ENCODE assay signal across 8 mouse cellular contexts in genomic region chr13:67723848-67724479, GRCm38 (mm10). TPM values are rescaled to one million over a fixed set of nuclear protein-coding genes. Genes with fewer than 3 reads are reported as not detected.
DNase-seq lines count a peak whose midpoint lies in the region; ATAC-seq lines count a peak whose summit lies in the region.

No protein-coding gene starts in this region.

- H3K4me2 ChIP-seq in forebrain, embryonic 11.5 days (ENCODE audit: low read depth, low read length, severe bottlenecking), result peak overlapping the region; percentile 54
- peak overlapping the region; percentile 87 for H3K4me2 ChIP-seq in heart, embryonic 16.5 days (ENCODE audit: low read depth, low read length)
- peak overlapping the region; percentile 77 for H3K4me2 ChIP-seq in liver, embryonic 15.5 days
- H3K4me2 ChIP-seq in neural tube, embryonic 12.5 days (replicated peaks), result peak overlapping the region; percentile 67

- H3K27me3 ChIP-seq in forebrain, embryonic 11.5 days (ENCODE audit: control insufficient read depth, insufficient read depth, low read length), result no peaks in the 10 kb centered on the region
- no peaks in the 10 kb centered on the region for H3K27me3 ChIP-seq in heart, embryonic 16.5 days (ENCODE audit: control insufficient read depth, insufficient read depth, low read length)
- H3K27me3 ChIP-seq in liver, embryonic 15.5 days, result no peaks in the 10 kb centered on the region
- H3K27me3 ChIP-seq in neural tube, embryonic 12.5 days (replicated peaks), result no peaks in the 10 kb centered on the region

- peak overlapping the region; percentile 68 for H3K9ac ChIP-seq in forebrain, embryonic 11.5 days (ENCODE audit: low read length)
- peak overlapping the region; percentile 78 for H3K9ac ChIP-seq in heart, embryonic 16.5 days (ENCODE audit: low read length)
- peak overlapping the region; percentile 70 for H3K9ac ChIP-seq in liver, embryonic 15.5 days
- H3K9ac ChIP-seq in neural tube, embryonic 12.5 days, result peak overlapping the region; percentile 74

- peak; percentile 65 to 79 for DNase-seq in CD8-positive naive resting alpha-beta T cell, adult 2 months (ENCODE audit: low read depth in 2 of 2, low spot score in 2 of 2)
- DNase-seq in c-Kit-positive CD71-positive TER-119-negative erythroid progenitor cells, embryonic 14.5 days (ENCODE audit: low read depth), result peak; percentile 79
- peak; percentile 89 for DNase-seq in forebrain, embryonic 11.5 days (ENCODE audit: low spot score)
- DNase-seq in kidney, postnatal 36 days, result peak; percentile 94 to 95
- peak; percentile 94 for DNase-seq in telencephalon, adult 2 months (ENCODE audit: low read depth, low spot score)

- H3K4me1 ChIP-seq in forebrain, embryonic 11.5 days (replicated peaks; ENCODE audit: control insufficient read depth, insufficient read depth, low read length), result no peaks in the 10 kb centered on the region
- H3K4me1 ChIP-seq in heart, embryonic 16.5 days (ENCODE audit: control insufficient read depth, insufficient read depth, low read length), result peaks cover 8% of the 10 kb centered on the region
- peaks cover 7% of the 10 kb centered on the region for H3K4me1 ChIP-seq in liver, embryonic 15.5 days (replicated peaks)
- H3K4me1 ChIP-seq in neural tube, embryonic 12.5 days, result peaks cover 3% of the 10 kb centered on the region; the same call in 1 of the 2 replicates

- peak; percentile 95 for ATAC-seq in forebrain, embryonic 11.5 days (replicated peaks; ENCODE audit: low FRiP score)
- ATAC-seq in heart, embryonic 16.5 days (replicated peaks; ENCODE audit: extremely low read depth, insufficient read depth, low FRiP score), result peak; percentile 95
- peak; percentile 91 for ATAC-seq in liver, embryonic 15.5 days (ENCODE audit: insufficient read depth)
- peak; percentile 97 for ATAC-seq in neural tube, embryonic 12.5 days (ENCODE audit: low FRiP score, low read depth)

- no peaks in the 10 kb centered on the region for H3K36me3 ChIP-seq in forebrain, embryonic 11.5 days (ENCODE audit: control insufficient read depth, insufficient read depth, low read length)
- H3K36me3 ChIP-seq in heart, embryonic 16.5 days (ENCODE audit: control insufficient read depth, insufficient read depth), result no peaks in the 10 kb centered on the region
- no peaks in the 10 kb centered on the region for H3K36me3 ChIP-seq in liver, embryonic 15.5 days (replicated peaks)
- no peaks in the 10 kb centered on the region for H3K36me3 ChIP-seq in neural tube, embryonic 12.5 days

- H3K27ac ChIP-seq in forebrain, embryonic 11.5 days (ENCODE audit: low read depth, low read length), result no peak overlapping the region
- peak overlapping the region; percentile 15; the same call in 1 of the 2 replicates for H3K27ac ChIP-seq in heart, embryonic 16.5 days (ENCODE audit: low read length)
- peak overlapping the region; percentile 57; the same call in 1 of the 2 replicates for H3K27ac ChIP-seq in liver, embryonic 15.5 days (replicated peaks)
- no peak overlapping the region for H3K27ac ChIP-seq in neural tube, embryonic 12.5 days

- H3K4me3 ChIP-seq in forebrain, embryonic 11.5 days (ENCODE audit: low read depth, low read length), result peak overlapping the region; percentile 56
- H3K4me3 ChIP-seq in heart, embryonic 16.5 days (ENCODE audit: low read length), result peak overlapping the region; percentile 65
- peak overlapping the region; percentile 84 for H3K4me3 ChIP-seq in liver, embryonic 15.5 days (replicated peaks)
- peak overlapping the region; percentile 77 for H3K4me3 ChIP-seq in neural tube, embryonic 12.5 days

- H3K9me3 ChIP-seq in forebrain, embryonic 11.5 days (ENCODE audit: control insufficient read depth, low read length), result no peaks in the 10 kb centered on the region
- no peaks in the 10 kb centered on the region for H3K9me3 ChIP-seq in heart, embryonic 16.5 days (replicated peaks; ENCODE audit: control insufficient read depth, low read length)
- H3K9me3 ChIP-seq in liver, embryonic 15.5 days (replicated peaks), result no peaks in the 10 kb centered on the region
- H3K9me3 ChIP-seq in neural tube, embryonic 12.5 days, result no peaks in the 10 kb centered on the region

- WGBS in forebrain, embryonic 11.5 days, result 1% methylated on average over 17 of the region's 17 CpGs
- 1% methylated on average over 17 of the region's 17 CpGs for WGBS in heart, embryonic 16.5 days
- WGBS in liver, embryonic 15.5 days (ENCODE audit: insufficient replicate concordance), result under 1% methylated on average over 17 of the region's 17 CpGs
- WGBS in neural tube, embryonic 12.5 days, result under 1% methylated on average over 17 of the region's 17 CpGs

RNA-seq across cellular contexts. Expression of gene Zfp65, which starts 5.0 kb away (rescaled TPM):
- 4.9 and 5.9 TPM in 2 replicates for polyA plus RNA-seq in forebrain, embryonic 11.5 days (2014; fragmentation: Nextera tagmentation; extraction: Ambion mirVana)
- 3.5 and 4.0 TPM in 2 replicates for polyA plus RNA-seq in heart, embryonic 16.5 days (2015; fragmentation: Nextera tagmentation; extraction: Ambion mirVana)
- 1.4 and 1.5 TPM in 2 replicates for polyA plus RNA-seq in liver, embryonic 15.5 days (2015; fragmentation: Nextera tagmentation; extraction: Ambion mirVana)
- polyA plus RNA-seq in neural tube, embryonic 12.5 days (2016; fragmentation: Nextera tagmentation; extraction: Ambion mirVana), result 8.1 and 8.7 TPM in 2 replicates

RNA-seq across cellular contexts. Expression of gene Zfp85, which starts 31.1 kb away (rescaled TPM):
- polyA plus RNA-seq in forebrain, embryonic 11.5 days (2014; fragmentation: Nextera tagmentation; extraction: Ambion mirVana), result 5.5 and 6.5 TPM in 2 replicates
- 3.6 and 3.9 TPM in 2 replicates for polyA plus RNA-seq in heart, embryonic 16.5 days (2015; fragmentation: Nextera tagmentation; extraction: Ambion mirVana)
- polyA plus RNA-seq in liver, embryonic 15.5 days (2015; fragmentation: Nextera tagmentation; extraction: Ambion mirVana), result 0.96 and 1.3 TPM in 2 replicates
- polyA plus RNA-seq in neural tube, embryonic 12.5 days (2016; fragmentation: Nextera tagmentation; extraction: Ambion mirVana), result 6.0 and 6.9 TPM in 2 replicates

RNA-seq across cellular contexts. Expression of gene Zfp738, which starts 37.1 kb away (rescaled TPM):
- polyA plus RNA-seq in forebrain, embryonic 11.5 days (2014; fragmentation: Nextera tagmentation; extraction: Ambion mirVana), result 12.8 and 13.6 TPM in 2 replicates
- polyA plus RNA-seq in heart, embryonic 16.5 days (2015; fragmentation: Nextera tagmentation; extraction: Ambion mirVana), result 7.5 and 7.8 TPM in 2 replicates
- 1.8 and 2.0 TPM in 2 replicates for polyA plus RNA-seq in liver, embryonic 15.5 days (2015; fragmentation: Nextera tagmentation; extraction: Ambion mirVana)
- polyA plus RNA-seq in neural tube, embryonic 12.5 days (2016; fragmentation: Nextera tagmentation; extraction: Ambion mirVana), result 16.2 and 17.1 TPM in 2 replicates

RNA-seq across cellular contexts. Expression of gene Zfp493, which starts 55.5 kb away (rescaled TPM):
- polyA plus RNA-seq in forebrain, embryonic 11.5 days (2014; fragmentation: Nextera tagmentation; extraction: Ambion mirVana), result 4.1 and 4.9 TPM in 2 replicates
- 1.3 and 1.7 TPM in 2 replicates for polyA plus RNA-seq in heart, embryonic 16.5 days (2015; fragmentation: Nextera tagmentation; extraction: Ambion mirVana)
- 0.53 TPM in 2 replicates for polyA plus RNA-seq in liver, embryonic 15.5 days (2015; fragmentation: Nextera tagmentation; extraction: Ambion mirVana)
- polyA plus RNA-seq in neural tube, embryonic 12.5 days (2016; fragmentation: Nextera tagmentation; extraction: Ambion mirVana), result 1.8 and 2.9 TPM in 2 replicates

Comparison
In these comparisons a context has a peak if more than half of its experiments do, and no peak if none do; other contexts are left out.
1. H3K27ac ChIP-seq: peak in heart, embryonic 16.5 days (single experiment) and liver, embryonic 15.5 days (single experiment); none in forebrain, embryonic 11.5 days (single experiment) and neural tube, embryonic 12.5 days (single experiment).
2. Peak in every context shown above with its lines, with median percentiles within 50 percentile points of each other: DNase-seq, ATAC-seq, H3K4me2 ChIP-seq, H3K4me3 ChIP-seq and H3K9ac ChIP-seq.